In the genomic region with DNA sequence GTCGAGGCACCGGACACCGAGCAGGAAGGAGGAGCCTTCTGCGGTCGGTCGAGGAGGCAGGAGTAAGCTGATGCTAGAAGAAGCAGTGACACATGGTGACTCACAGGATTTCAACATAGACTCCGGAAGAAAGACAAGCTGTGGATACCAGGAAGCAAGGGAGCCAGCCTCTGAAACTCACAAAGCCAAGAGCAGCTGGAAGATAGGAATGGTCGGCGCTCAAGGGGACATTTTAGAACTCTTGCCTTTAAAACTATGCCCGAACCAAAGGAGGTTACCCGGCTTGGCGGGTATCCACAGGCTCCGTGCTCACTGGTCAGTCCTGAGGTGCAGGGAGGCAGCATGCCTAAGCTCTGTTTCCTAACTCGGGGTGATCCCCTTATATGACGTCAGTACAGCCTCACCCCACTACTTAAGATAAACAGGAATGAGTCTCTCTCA, we compare ENCODE assay signal across 8 mouse cellular contexts.
DNase-seq lines count a peak whose midpoint lies in the region; ATAC-seq lines count a peak whose summit lies in the region.

No protein-coding gene starts in this region.

- no peak overlapping the region for H3K4me2 ChIP-seq in forebrain, embryonic 13.5 days

- H3K4me1 ChIP-seq in heart, embryonic 10.5 days = peaks cover 34% of the 10 kb centered on the region
- peaks cover 56% of the 10 kb centered on the region for H3K4me1 ChIP-seq in megakaryocyte, embryonic 14.5 days
- no peaks in the 10 kb centered on the region for H3K4me1 ChIP-seq in forebrain, embryonic 13.5 days

- no peaks in the 10 kb centered on the region for H3K9me3 ChIP-seq in heart, embryonic 10.5 days
- H3K9me3 ChIP-seq in megakaryocyte, embryonic 14.5 days = no peaks in the 10 kb centered on the region
- no peaks in the 10 kb centered on the region for H3K9me3 ChIP-seq in forebrain, embryonic 13.5 days (replicated peaks)

- no peaks in the 10 kb centered on the region for H3K27me3 ChIP-seq in heart, embryonic 10.5 days (ENCODE audit: insufficient read depth, poor library complexity, severe bottlenecking)
- H3K27me3 ChIP-seq in megakaryocyte, embryonic 14.5 days (replicated peaks) = no peaks in the 10 kb centered on the region
- H3K27me3 ChIP-seq in forebrain, embryonic 13.5 days = no peaks in the 10 kb centered on the region

- peak overlapping the region; percentile 11 for H3K27ac ChIP-seq in heart, embryonic 10.5 days
- H3K27ac ChIP-seq in forebrain, embryonic 13.5 days = no peak overlapping the region

- 58% methylated on average over 15 of the region's 15 CpGs for WGBS in heart, embryonic 10.5 days
- WGBS in forebrain, embryonic 13.5 days = 84% methylated on average over 15 of the region's 15 CpGs

- no peaks in the 10 kb centered on the region for H3K36me3 ChIP-seq in heart, embryonic 10.5 days
- H3K36me3 ChIP-seq in megakaryocyte, embryonic 14.5 days (replicated peaks; ENCODE audit: low read length) = no peaks in the 10 kb centered on the region
- H3K36me3 ChIP-seq in forebrain, embryonic 13.5 days (ENCODE audit: poor library complexity, severe bottlenecking) = no peaks in the 10 kb centered on the region

- ATAC-seq in forebrain, embryonic 13.5 days = no peak

- no peak overlapping the region for H3K9ac ChIP-seq in forebrain, embryonic 13.5 days

- H3K4me3 ChIP-seq in heart, embryonic 10.5 days = no peak overlapping the region
- H3K4me3 ChIP-seq in megakaryocyte, embryonic 14.5 days (replicated peaks) = peak overlapping the region; percentile 74
- no peak overlapping the region for H3K4me3 ChIP-seq in forebrain, embryonic 13.5 days

- peak; percentile 45 to 73 for DNase-seq in urinary bladder, adult 18-20 months (ENCODE audit: low spot score in 2 of 2)
- DNase-seq in urinary bladder, postnatal 10 days (ENCODE audit: low spot score) = no peak
- DNase-seq in heart, embryonic 10.5 days (ENCODE audit: low spot score) = no peak
- DNase-seq in kidney, postnatal 14 days = peak; percentile 62
- no peak for DNase-seq in right cerebral cortex, adult 2 months (ENCODE audit: low spot score in 2 of 2)
- no peak for DNase-seq in cerebellum, postnatal 14 days

Comparison
In these comparisons a context has a peak if more than half of its experiments do, and no peak if none do; other contexts are left out.
1. DNase-seq: peak in urinary bladder, adult 18-20 months (2 of 2) and kidney, postnatal 14 days (single experiment); none in urinary bladder, postnatal 10 days (single experiment), heart, embryonic 10.5 days (single experiment), right cerebral cortex, adult 2 months (0 of 2) and cerebellum, postnatal 14 days (0 of 2).